In the genomic region with DNA sequence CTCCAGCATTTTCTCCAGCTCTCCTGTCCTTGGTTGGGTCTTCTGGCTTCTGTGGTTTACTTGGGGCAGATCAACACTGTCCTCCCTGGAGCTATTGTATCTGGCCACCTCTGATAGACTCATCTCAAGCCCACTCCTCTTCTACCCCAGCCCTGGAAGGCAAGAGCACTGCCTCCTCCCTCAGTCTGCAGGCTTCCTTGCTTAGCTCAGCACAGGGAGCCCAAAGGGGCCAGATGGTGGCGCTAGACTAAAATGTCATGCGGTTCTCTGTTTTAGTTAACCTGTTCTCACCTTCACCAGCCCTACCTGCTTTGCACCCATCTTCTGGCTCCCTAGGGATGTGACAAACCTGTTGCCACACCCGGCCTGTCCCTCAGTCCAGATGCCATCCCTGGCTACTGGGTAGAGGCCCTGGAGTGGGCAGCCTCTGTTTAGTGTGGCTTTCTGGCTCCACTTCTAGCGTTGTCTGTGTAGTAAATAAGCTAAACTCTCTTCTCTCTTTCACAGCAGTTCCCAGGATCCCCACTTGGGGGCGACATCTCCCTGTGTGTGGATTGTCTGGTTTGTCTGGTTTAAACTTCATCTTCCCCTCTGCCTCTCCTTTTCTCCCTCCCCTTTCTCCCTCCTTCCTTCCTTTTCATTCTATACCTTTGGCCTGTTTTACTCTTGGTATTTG, we compare ENCODE assay signal across 9 mouse cellular contexts. TPM values are rescaled to one million over a fixed set of nuclear protein-coding genes. Genes with fewer than 3 reads are reported as not detected.
DNase-seq lines count a peak whose midpoint lies in the region; ATAC-seq and TF ChIP-seq lines count a peak whose summit lies in the region.
"Had no signal": no experiment of that assay in that cellular context is flagged by ENCODE, and none has a peak within 500 bp of the region (broad histone marks: within the 10 kb centered on the region; RNA-seq: fewer than 3 reads in every experiment).

No protein-coding gene starts in this region.

- H3K4me2 ChIP-seq in hindbrain, embryonic 15.5 days, result no peak overlapping the region
- H3K4me2 ChIP-seq in midbrain, postnatal 0 days (ENCODE audit: low read depth, low read length, poor library complexity, severe bottlenecking), result no peak overlapping the region
- H3K4me2 ChIP-seq: lung, embryonic 15.5 days had no signal

- intact Hi-C loops in left cerebral cortex, postnatal 10 days (cut with DNase I), result loop anchor here (10.0 kb wide), 1 partner anchor 504 kb away; a partner anchor contains a TSS

- WGBS in hindbrain, embryonic 15.5 days, result 19% methylated on average over 5 of the region's 5 CpGs
- WGBS in midbrain, postnatal 0 days, result 24% methylated on average over 5 of the region's 5 CpGs

- H3K4me3 ChIP-seq in bone marrow macrophage, adult 2 months (ENCODE audit: insufficient read depth, low read length), result no peak overlapping the region
- no peak overlapping the region for H3K4me3 ChIP-seq in hindbrain, embryonic 15.5 days
- no peak overlapping the region for H3K4me3 ChIP-seq in midbrain, postnatal 0 days (ENCODE audit: low read depth, low read length)
- H3K4me3 ChIP-seq: lung, embryonic 15.5 days had no signal

- TF ChIP-seq POLR2A in bone marrow macrophage, adult 2 months (IDR thresholded peaks at IDR 0.05; ENCODE audit: borderline replicate concordance, low read depth, low read length), result no peak

- peak; percentile 39; the same call in 1 of the 2 replicates for ATAC-seq in erythroid progenitor cell, adult 5-6 weeks (replicated peaks; ENCODE audit: low FRiP score, poor library complexity, severe bottlenecking)
- peak; percentile 46; the same call in 1 of the 2 replicates for ATAC-seq in hindbrain, embryonic 15.5 days (ENCODE audit: low FRiP score, low read depth)
- peak; percentile 53 for ATAC-seq in midbrain, postnatal 0 days (ENCODE audit: low FRiP score)

- no peak overlapping the region for H3K9ac ChIP-seq in hindbrain, embryonic 15.5 days
- no peak overlapping the region for H3K9ac ChIP-seq in midbrain, postnatal 0 days (replicated peaks; ENCODE audit: low read length, poor library complexity, severe bottlenecking)
- H3K9ac ChIP-seq: lung, embryonic 15.5 days had no signal

- no peaks in the 10 kb centered on the region for H3K27me3 ChIP-seq in hindbrain, embryonic 15.5 days
- no peaks in the 10 kb centered on the region for H3K27me3 ChIP-seq in midbrain, postnatal 0 days (ENCODE audit: insufficient read depth, low read length)
- H3K27me3 ChIP-seq: lung, embryonic 15.5 days had no signal

- H3K4me1 ChIP-seq in bone marrow macrophage, adult 2 months (ENCODE audit: control insufficient read depth, insufficient read depth, low read length), result no peaks in the 10 kb centered on the region
- H3K4me1 ChIP-seq in hindbrain, embryonic 15.5 days (replicated peaks), result no peaks in the 10 kb centered on the region
- H3K4me1 ChIP-seq in midbrain, postnatal 0 days (ENCODE audit: insufficient read depth, low read length), result no peaks in the 10 kb centered on the region
- H3K4me1 ChIP-seq: lung, embryonic 15.5 days had no signal

- H3K9me3 ChIP-seq in hindbrain, embryonic 15.5 days, result no peaks in the 10 kb centered on the region
- no peaks in the 10 kb centered on the region for H3K9me3 ChIP-seq in midbrain, postnatal 0 days (ENCODE audit: low read length)
- H3K9me3 ChIP-seq: lung, embryonic 15.5 days had no signal

- H3K36me3 ChIP-seq in hindbrain, embryonic 15.5 days, result no peaks in the 10 kb centered on the region
- H3K36me3 ChIP-seq in midbrain, postnatal 0 days (ENCODE audit: insufficient read depth, low read length), result no peaks in the 10 kb centered on the region
- H3K36me3 ChIP-seq: lung, embryonic 15.5 days had no signal

- H3K27ac ChIP-seq in bone marrow macrophage, adult 2 months (ENCODE audit: insufficient read depth, low read depth, low read length), result no peak overlapping the region
- no peak overlapping the region for H3K27ac ChIP-seq in hindbrain, embryonic 15.5 days (replicated peaks)
- H3K27ac ChIP-seq in midbrain, postnatal 0 days (ENCODE audit: low read depth, low read length), result no peak overlapping the region
- H3K27ac ChIP-seq: lung, embryonic 15.5 days had no signal

- TF ChIP-seq CTCF in bone marrow macrophage, adult 2 months (IDR thresholded peaks at IDR 0.05; ENCODE audit: low read depth, low read length), result peak; percentile 23; the same call in 1 of the 2 replicates
- TF ChIP-seq CTCF in midbrain, postnatal 0 days (IDR thresholded peaks at IDR 0.05), result peak; percentile 96

- DNase-seq in left cerebral cortex, adult 18-20 months (ENCODE audit: low spot score in 2 of 2), result peak; percentile 80 to 81
- no peak for DNase-seq in left cerebral cortex, adult 11 months (ENCODE audit: low spot score)
- peak; percentile 68 to 70 for DNase-seq in left cerebral cortex, postnatal 10 days (ENCODE audit: extremely low spot score in 1 of 2, low spot score in 2 of 2)
- DNase-seq in midbrain, postnatal 0 days (ENCODE audit: low spot score), result peak; percentile 89
- peak; percentile 19 to 60 for DNase-seq in thymus, postnatal 10 days (ENCODE audit: low spot score in 2 of 2)

RNA-seq across cellular contexts. Expression of a gene that starts 16.0 kb away (rescaled TPM):
- total RNA-seq in left cerebral cortex, adult 18-20 months (2021), result 100 to 1,000 TPM in 1 of 2 experiments, 10 to 100 TPM in 1; 94.0 to 110 TPM
- 0.24 and 1.2 TPM in 2 replicates for polyA plus RNA-seq in bone marrow macrophage, adult 2 months (2012; ENCODE audit: insufficient read depth, insufficient read length, missing spikeins)
- total RNA-seq in erythroid progenitor cell, adult 5-6 weeks (2015; ENCODE audit: low replicate concordance), result not detected in 2 replicates
- 0.08 TPM in 1 of 2 replicates, not detected in the other for total RNA-seq in erythroid progenitor cell, adult 5-6 weeks (2017; ENCODE audit: low replicate concordance)
- 5.2 and 5.9 TPM in 2 replicates for polyA plus RNA-seq in hindbrain, embryonic 15.5 days (2015; fragmentation: Nextera tagmentation; extraction: Ambion mirVana)
- 10 to 100 TPM; 36.8 to 39.8 TPM for total RNA-seq in left cerebral cortex, postnatal 10 days (2021)
- total RNA-seq in midbrain, postnatal 0 days (2014; rRNA removed), result 19.9 and 30.1 TPM in 2 replicates
- 6.1 and 6.6 TPM in 2 replicates for polyA plus RNA-seq in midbrain, postnatal 0 days (2015; fragmentation: Nextera tagmentation; extraction: Ambion mirVana)

Comparison
In these comparisons a context has a peak if more than half of its experiments do, and no peak if none do; other contexts are left out.
1. RNA of a gene that starts 16.0 kb away (total RNA-seq): 94.0 to 110 TPM in left cerebral cortex, adult 18-20 months, 36.8 to 39.8 TPM in left cerebral cortex, postnatal 10 days and 19.9 to 30.1 TPM in midbrain, postnatal 0 days; 0.08 TPM in erythroid progenitor cell, adult 5-6 weeks; every median in the first group is over 10 times any median in the second.
2. Peak in every context shown above with its lines, with median percentiles within 50 percentile points of each other: ATAC-seq.